Mouse (Mus musculus): ENCODE results near the gene Atxn3. TPM values are rescaled to one million over a fixed set of nuclear protein-coding genes. Genes with fewer than 3 reads are reported as not detected.
A peak's percentile ranks its signal among the peaks of the same experiment; 100 is the strongest.

Atxn3 gene
- polyA plus RNA-seq, 1 experiment from 2014 or later = 14.0 TPM

GRCm38 (mm10) chr12:101948801-101949200, 9.2 kb downstream of the Atxn3 start:
- 89% methylated on average over 4 of the region's 4 CpGs for whole genome bisulfite sequencing
- Histone ChIP-seq H3K27me3 (ENCODE audit: poor library complexity, severe bottlenecking) (no peaks in the 10 kb centered on the region), H3K36me3 (replicated peaks) (peaks cover 43% of the 10 kb centered on the region), H3K4me1 (no peaks in the 10 kb centered on the region), H3K4me3 (no peak overlapping the region), H3K27ac (no peak overlapping the region), H3K9me3 (no peaks in the 10 kb centered on the region)
- DNase-seq (ENCODE audit: extremely low spot score, low spot score) = no peak

DNA sequence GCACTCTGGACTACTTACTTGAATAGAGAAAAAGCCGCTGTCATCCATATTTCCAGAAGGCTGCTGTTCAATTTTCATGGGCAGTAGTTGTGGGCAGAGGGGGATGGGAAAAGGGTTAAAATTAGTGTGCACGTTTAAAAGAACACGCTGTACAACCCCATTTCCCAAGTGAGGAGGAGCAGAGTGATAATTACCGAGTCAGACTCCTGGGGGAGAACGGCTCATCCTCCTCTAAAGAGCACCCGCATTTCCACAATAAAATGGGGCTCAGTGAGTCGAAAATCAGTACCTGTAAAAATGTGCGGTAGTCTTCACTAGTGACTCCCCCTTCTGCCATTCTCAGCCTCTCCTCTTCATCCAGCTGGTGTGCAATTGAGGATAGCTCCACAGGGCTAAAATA, 10.1 kb downstream of the Atxn3 start:
- no peaks in the 10 kb centered on the region for H3K4me1 ChIP-seq
- H3K27ac ChIP-seq = no peak overlapping the region
- no peak overlapping the region for H3K4me3 ChIP-seq
- no peaks in the 10 kb centered on the region for H3K27me3 ChIP-seq (ENCODE audit: poor library complexity, severe bottlenecking)
- H3K36me3 ChIP-seq (replicated peaks) = peaks cover 48% of the 10 kb centered on the region
- 92% methylated on average over 8 of the region's 8 CpGs for WGBS
- no peaks in the 10 kb centered on the region for H3K9me3 ChIP-seq
- DNase-seq (ENCODE audit: extremely low spot score, low spot score) = no peak

- Histone ChIP-seq H3K27me3 (ENCODE audit: poor library complexity, severe bottlenecking) (no peaks in the 10 kb centered on the region), H3K27ac (no peak overlapping the region), H3K4me1 (no peaks in the 10 kb centered on the region), H3K9me3 (peaks cover 14% of the 10 kb centered on the region; the same call in 1 of the 2 replicates), H3K4me3 (no peak overlapping the region), H3K36me3 (replicated peaks) (peaks cover 93% of the 10 kb centered on the region)
- 83% methylated on average over 7 of the region's 7 CpGs for WGBS
- DNase-seq (ENCODE audit: extremely low spot score, low spot score) = no peak
These were observed 20.5 kb downstream of the Atxn3 start for GRCm38 (mm10) chr12:101937572-101937971.

DNA sequence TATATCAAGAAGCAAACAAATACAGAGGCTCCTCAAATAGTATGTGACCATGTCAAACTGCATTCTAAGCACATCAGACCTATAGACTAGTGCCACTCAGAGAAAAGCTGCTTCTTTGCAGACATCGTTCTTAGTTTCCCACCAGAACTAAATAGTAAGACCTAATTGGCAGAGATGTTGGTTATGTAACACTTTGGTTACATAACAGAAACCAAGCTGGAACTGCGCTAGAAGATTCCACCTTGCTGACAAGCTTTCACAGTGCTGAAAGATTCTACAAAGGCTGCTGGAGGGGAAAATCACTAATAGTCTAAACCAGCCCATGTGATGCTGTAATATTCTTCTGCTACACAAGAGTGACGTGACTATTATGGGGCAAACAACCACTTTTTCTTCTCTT, 22.8 kb downstream of the Atxn3 start:
- H3K4me3 ChIP-seq = no peak overlapping the region
- H3K27me3 ChIP-seq (ENCODE audit: poor library complexity, severe bottlenecking) = no peaks in the 10 kb centered on the region
- H3K9me3 ChIP-seq = peaks cover 6% of the 10 kb centered on the region; the same call in 1 of the 2 replicates
- DNase-seq (ENCODE audit: extremely low spot score, low spot score) = no peak
- 95% methylated on average over 3 of the region's 3 CpGs for WGBS
- H3K4me1 ChIP-seq = no peaks in the 10 kb centered on the region
- peaks cover 94% of the 10 kb centered on the region for H3K36me3 ChIP-seq (replicated peaks)
- no peak overlapping the region for H3K27ac ChIP-seq

- H3K27me3 ChIP-seq (ENCODE audit: poor library complexity, severe bottlenecking) = no peaks in the 10 kb centered on the region
- H3K36me3 ChIP-seq (replicated peaks) = peaks cover 94% of the 10 kb centered on the region
- H3K9me3 ChIP-seq = no peaks in the 10 kb centered on the region
- no peak overlapping the region for H3K4me3 ChIP-seq
- no peak overlapping the region for H3K27ac ChIP-seq
- WGBS = 87% methylated on average over 1 of the region's 1 CpGs
- DNase-seq (ENCODE audit: extremely low spot score, low spot score) = no peak
- H3K4me1 ChIP-seq = no peaks in the 10 kb centered on the region
These were observed 29.6 kb downstream of the Atxn3 start for GRCm38 (mm10) chr12:101928423-101928822.

DNA sequence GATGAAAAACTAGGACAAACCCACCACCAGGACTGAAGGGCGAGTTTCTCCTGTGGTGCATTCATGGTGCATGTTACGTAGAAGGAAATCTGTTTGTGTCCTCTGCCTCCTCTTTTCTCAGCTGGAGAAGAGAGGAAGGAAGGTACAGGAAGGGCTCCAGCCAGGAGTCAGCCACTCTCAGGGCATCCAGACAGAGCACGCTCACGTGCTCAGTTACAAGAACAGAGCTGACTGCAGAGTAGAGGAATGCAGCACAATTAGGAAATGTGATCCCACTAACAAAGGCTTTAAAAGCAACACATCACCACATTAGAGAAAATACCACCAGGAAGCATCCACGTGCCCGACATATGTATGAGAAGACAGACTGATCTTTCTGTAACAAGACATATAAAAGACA, 35.7 kb downstream of the Atxn3 start:
- Histone ChIP-seq H3K9me3 (no peaks in the 10 kb centered on the region), H3K4me1 (no peaks in the 10 kb centered on the region), H3K27ac (no peak overlapping the region), H3K27me3 (ENCODE audit: poor library complexity, severe bottlenecking) (no peaks in the 10 kb centered on the region), H3K4me3 (no peak overlapping the region), H3K36me3 (replicated peaks) (peaks cover 47% of the 10 kb centered on the region)
- WGBS = 84% methylated on average over 6 of the region's 6 CpGs
- DNase-seq (ENCODE audit: extremely low spot score, low spot score) = no peak

- Histone ChIP-seq H3K9me3 (no peaks in the 10 kb centered on the region), H3K27ac (no peak overlapping the region), H3K36me3 (replicated peaks) (peaks cover 22% of the 10 kb centered on the region), H3K4me3 (no peak overlapping the region), H3K27me3 (ENCODE audit: poor library complexity, severe bottlenecking) (no peaks in the 10 kb centered on the region), H3K4me1 (no peaks in the 10 kb centered on the region)
- no peak for DNase-seq (ENCODE audit: extremely low spot score, low spot score)
- 87% methylated on average over 3 of the region's 3 CpGs for WGBS
These were observed 38.2 kb downstream of the Atxn3 start for GRCm38 (mm10) chr12:101919847-101920246.

DNA sequence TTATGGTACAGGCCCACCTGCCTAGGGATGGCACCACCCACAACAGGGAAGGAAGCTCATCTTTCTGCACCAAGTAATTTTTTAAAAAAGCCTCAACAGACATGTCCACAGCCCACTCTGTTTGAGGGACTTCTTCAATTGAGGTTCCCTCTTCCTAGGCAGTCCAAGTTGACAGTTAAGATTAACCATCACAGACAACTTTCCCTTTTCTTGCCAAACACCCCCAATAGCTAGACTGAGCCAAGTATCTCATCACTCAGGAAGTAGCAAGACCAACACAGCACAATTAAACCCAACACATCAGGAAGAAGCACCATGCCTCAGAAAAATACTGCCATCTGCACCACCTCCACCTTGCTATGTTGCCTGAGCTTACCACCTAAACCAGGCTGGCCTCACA, 40.9 kb downstream of the Atxn3 start:
- no peak overlapping the region for H3K4me3 ChIP-seq
- DNase-seq (ENCODE audit: extremely low spot score, low spot score) = no peak

DNA sequence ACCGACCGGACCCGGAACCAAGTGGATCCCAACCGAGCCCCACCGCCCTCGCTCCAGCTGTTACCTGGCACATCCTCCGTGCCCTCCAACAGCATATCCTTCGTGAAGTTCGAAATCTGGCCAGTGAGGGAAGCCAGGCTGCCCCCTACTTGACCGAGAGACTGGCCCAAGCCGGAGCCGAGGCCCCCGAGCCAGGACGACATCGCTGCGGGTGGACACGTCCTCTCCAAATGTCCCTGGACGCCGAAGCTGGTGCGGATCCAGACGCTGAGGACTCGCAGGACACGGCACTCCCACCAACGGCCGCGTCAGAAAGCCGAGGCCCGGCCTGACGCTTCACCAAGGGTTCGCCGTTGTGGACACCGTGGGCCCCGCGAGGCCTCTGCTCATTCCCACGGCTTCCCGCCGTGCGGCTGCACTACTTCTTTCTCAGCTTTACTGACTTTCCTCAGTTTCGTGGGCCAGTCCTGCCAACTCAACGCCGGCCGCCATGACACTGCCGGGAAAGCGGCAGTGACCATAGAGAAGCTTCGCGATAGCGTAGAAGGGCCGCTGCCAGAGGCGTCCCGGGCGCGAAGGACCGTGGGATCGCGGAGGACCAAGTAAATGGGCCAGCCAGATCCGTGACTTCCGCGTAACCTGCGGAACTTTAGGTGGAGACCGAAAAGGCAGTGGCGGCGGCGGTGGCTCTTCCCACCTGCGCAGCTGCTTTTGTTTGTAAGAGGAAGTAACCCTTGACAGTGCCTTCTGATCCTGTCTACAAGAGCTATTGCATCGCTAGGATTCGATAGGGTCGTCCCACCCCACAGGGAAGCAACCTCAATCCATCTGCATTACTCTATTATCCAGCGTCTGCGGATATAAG, 45.2 kb downstream of the Atxn3 start, which contains the start of gene Trip11:
TSS of gene Trip11 (minus strand) at position 642 of the 865 bp plus-strand sequence.
- DNase-seq (ENCODE audit: extremely low spot score, low spot score) = peak; percentile 84
- Histone ChIP-seq H3K27me3 (ENCODE audit: poor library complexity, severe bottlenecking) (no peaks in the 10 kb centered on the region), H3K27ac (peak within 1 kb of the TSS; percentile 94), H3K9me3 (no peaks in the 10 kb centered on the region), H3K36me3 (replicated peaks) (peaks cover 21% of the 10 kb centered on the region), H3K4me1 (peaks cover 21% of the 10 kb centered on the region), H3K4me3 (peak within 1 kb of the TSS; percentile 95)
- WGBS = under 1% methylated on average over 69 of the region's 69 CpGs

More for the DNA sequence above, 40.9 kb downstream of the Atxn3 start:
- Histone ChIP-seq H3K27me3 (ENCODE audit: poor library complexity, severe bottlenecking) (no peaks in the 10 kb centered on the region), H3K4me1 (peaks cover 9% of the 10 kb centered on the region), H3K27ac (no peak overlapping the region), H3K9me3 (no peaks in the 10 kb centered on the region), H3K36me3 (replicated peaks) (peaks cover 2% of the 10 kb centered on the region; the same call in 1 of the 2 replicates)

GRCm38 (mm10) chr12:101911346-101911745, 46.7 kb downstream of the Atxn3 start:
- no peak overlapping the region for H3K27ac ChIP-seq
- H3K4me1 ChIP-seq = peaks cover 21% of the 10 kb centered on the region
- H3K4me3 ChIP-seq = peak overlapping the region; percentile 95
- DNase-seq (ENCODE audit: extremely low spot score, low spot score) = no peak
- H3K27me3 ChIP-seq (ENCODE audit: poor library complexity, severe bottlenecking) = no peaks in the 10 kb centered on the region
- peaks cover 30% of the 10 kb centered on the region for H3K36me3 ChIP-seq (replicated peaks)
- 91% methylated on average over 3 of the region's 3 CpGs for WGBS
- H3K9me3 ChIP-seq = no peaks in the 10 kb centered on the region

DNA sequence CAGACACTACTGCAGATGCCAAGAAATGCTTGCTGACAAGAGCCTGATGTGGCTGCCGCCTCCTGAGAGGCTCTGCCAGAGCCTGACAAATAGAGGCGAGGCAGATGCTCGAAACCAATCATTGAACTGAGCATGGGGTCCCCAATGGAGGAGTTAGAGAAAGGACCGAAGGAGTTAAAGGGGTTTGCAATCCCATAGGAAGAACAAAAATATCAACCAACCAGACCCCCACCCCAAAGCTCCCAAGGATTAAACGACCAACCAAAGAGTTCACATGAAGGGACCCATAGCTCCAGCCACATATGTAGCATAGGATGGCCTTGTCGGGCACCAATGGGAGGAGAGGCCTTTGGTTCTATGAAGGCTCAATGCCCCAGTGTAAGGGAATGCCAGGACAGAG, 47.7 kb downstream of the Atxn3 start:
- no peak overlapping the region for H3K4me3 ChIP-seq
- H3K4me1 ChIP-seq = peaks cover 21% of the 10 kb centered on the region
- peaks cover 38% of the 10 kb centered on the region for H3K36me3 ChIP-seq (replicated peaks)
- H3K27ac ChIP-seq = no peak overlapping the region
- no peak for DNase-seq (ENCODE audit: extremely low spot score, low spot score)
- WGBS = 95% methylated on average over 6 of the region's 6 CpGs
- H3K27me3 ChIP-seq (ENCODE audit: poor library complexity, severe bottlenecking) = no peaks in the 10 kb centered on the region
- no peaks in the 10 kb centered on the region for H3K9me3 ChIP-seq

GRCm38 (mm10) chr12:101905817-101906216, 52.2 kb downstream of the Atxn3 start:
- H3K9me3 ChIP-seq = no peaks in the 10 kb centered on the region
- H3K36me3 ChIP-seq (replicated peaks) = peaks cover 60% of the 10 kb centered on the region
- H3K4me1 ChIP-seq = no peaks in the 10 kb centered on the region
- no peak overlapping the region for H3K27ac ChIP-seq
- DNase-seq (ENCODE audit: extremely low spot score, low spot score) = no peak
- H3K27me3 ChIP-seq (ENCODE audit: poor library complexity, severe bottlenecking) = no peaks in the 10 kb centered on the region
- H3K4me3 ChIP-seq = no peak overlapping the region
- 93% methylated on average over 12 of the region's 12 CpGs for WGBS

GRCm38 (mm10) chr12:101904906-101905305, 53.1 kb downstream of the Atxn3 start:
- H3K36me3 ChIP-seq (replicated peaks) = peaks cover 59% of the 10 kb centered on the region
- no peaks in the 10 kb centered on the region for H3K4me1 ChIP-seq
- no peaks in the 10 kb centered on the region for H3K9me3 ChIP-seq
- H3K27ac ChIP-seq = no peak overlapping the region
- H3K27me3 ChIP-seq (ENCODE audit: poor library complexity, severe bottlenecking) = no peaks in the 10 kb centered on the region
- H3K4me3 ChIP-seq = no peak overlapping the region
- DNase-seq (ENCODE audit: extremely low spot score, low spot score) = no peak
- 84% methylated on average over 4 of the region's 4 CpGs for WGBS
